Mouse (Mus musculus): ENCODE measurements around the gene Arpc1b.
"Not testable (repeated sequence)": the region's sequence is repeated elsewhere in the genome, so short reads cannot be mapped to it uniquely, and the experiment has no call there.

DNA sequence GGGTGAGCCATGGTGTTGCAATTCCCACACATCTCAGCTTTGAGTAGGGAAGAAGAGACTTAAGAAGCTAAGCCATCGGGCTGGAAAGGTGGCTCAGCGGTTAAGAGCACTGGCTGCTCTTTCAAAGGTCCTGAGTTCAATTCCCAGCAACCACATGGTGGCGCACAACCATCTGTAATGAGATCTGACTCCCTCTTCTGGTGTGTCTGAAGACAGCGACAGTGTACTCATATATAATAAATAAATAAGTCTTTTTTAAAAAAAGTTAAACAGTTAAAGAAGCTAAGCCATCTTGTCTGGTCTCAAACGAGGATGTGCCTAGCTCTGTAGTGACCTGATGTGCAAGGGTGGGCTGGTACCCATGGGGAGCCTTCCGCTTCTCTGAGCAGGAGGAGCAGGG lies 19.3 kb downstream of the Arpc1b start:
- not testable (repeated sequence) for TF ChIP-seq CTCF (IDR thresholded peaks at IDR 0.05; ENCODE audit: low read depth, low read length); POLR2A (IDR thresholded peaks at IDR 0.05; ENCODE audit: extremely low read depth, insufficient read depth, low read length)
